Mouse (Mus musculus): ENCODE data around the gene Gprin2.
A peak's percentile ranks its signal among the peaks of the same experiment; 100 is the strongest.

Gprin2 gene

GRCm38 (mm10) chr14:34201231-34202035, at the start of gene Gprin2:
Gene Gprin2 (minus strand): TSS chr14:34201653.
- peak; percentile 47 for DNase-seq (ENCODE audit: extremely low spot score, low spot score)

- DNase-seq (ENCODE audit: extremely low spot score, low spot score) = no peak
Measured at GRCm38 (mm10) chr14:34240676-34241075, 39.2 kb upstream of the Gprin2 start.

- no peak for DNase-seq (ENCODE audit: extremely low spot score, low spot score)
Measured at GRCm38 (mm10) chr14:34240263-34240662, 38.8 kb upstream of the Gprin2 start.

GRCm38 (mm10) chr14:34234630-34235380, 33.4 kb upstream of the Gprin2 start:
- peak; percentile 69 for DNase-seq (ENCODE audit: extremely low spot score, low spot score)

GRCm38 (mm10) chr14:34233846-34234245, 32.4 kb upstream of the Gprin2 start:
- no peak for DNase-seq (ENCODE audit: extremely low spot score, low spot score)

- DNase-seq (ENCODE audit: extremely low spot score, low spot score) = no peak
Measured at GRCm38 (mm10) chr14:34232866-34233680, 31.6 kb upstream of the Gprin2 start.

GRCm38 (mm10) chr14:34232340-34232739, 30.9 kb upstream of the Gprin2 start:
- DNase-seq (ENCODE audit: extremely low spot score, low spot score) = no peak

- no peak for DNase-seq (ENCODE audit: extremely low spot score, low spot score)
Measured at GRCm38 (mm10) chr14:34228830-34229506, 27.5 kb upstream of the Gprin2 start.

GRCm38 (mm10) chr14:34227981-34228380, 26.5 kb upstream of the Gprin2 start:
- no peak for DNase-seq (ENCODE audit: extremely low spot score, low spot score)

- DNase-seq (ENCODE audit: extremely low spot score, low spot score) = no peak
Measured at GRCm38 (mm10) chr14:34226566-34226965, 25.1 kb upstream of the Gprin2 start.

- DNase-seq (ENCODE audit: extremely low spot score, low spot score) = no peak
Measured at GRCm38 (mm10) chr14:34225986-34226385, 24.5 kb upstream of the Gprin2 start.

- DNase-seq (ENCODE audit: extremely low spot score, low spot score) = no peak
Measured at GRCm38 (mm10) chr14:34223362-34223898, 22.0 kb upstream of the Gprin2 start.

- DNase-seq (ENCODE audit: extremely low spot score, low spot score) = no peak
Measured at GRCm38 (mm10) chr14:34221416-34222077, 20.1 kb upstream of the Gprin2 start.

- no peak for DNase-seq (ENCODE audit: extremely low spot score, low spot score)
Measured at GRCm38 (mm10) chr14:34220426-34220825, 19.0 kb upstream of the Gprin2 start.

GRCm38 (mm10) chr14:34219786-34220198, 18.3 kb upstream of the Gprin2 start:
- DNase-seq (ENCODE audit: extremely low spot score, low spot score) = no peak

- DNase-seq (ENCODE audit: extremely low spot score, low spot score) = no peak
Measured at GRCm38 (mm10) chr14:34219295-34219694, 17.8 kb upstream of the Gprin2 start, which contains the start of gene Syt15. Gene Syt15 (plus strand): TSS chr14:34219595.

GRCm38 (mm10) chr14:34215451-34216127, 14.1 kb upstream of the Gprin2 start:
- DNase-seq (ENCODE audit: extremely low spot score, low spot score) = no peak

GRCm38 (mm10) chr14:34209942-34210341, 8.5 kb upstream of the Gprin2 start:
- DNase-seq (ENCODE audit: extremely low spot score, low spot score) = no peak

- DNase-seq (ENCODE audit: extremely low spot score, low spot score) = no peak
Measured at GRCm38 (mm10) chr14:34209080-34209479, 7.6 kb upstream of the Gprin2 start.

- DNase-seq (ENCODE audit: extremely low spot score, low spot score) = no peak
Measured at GRCm38 (mm10) chr14:34208651-34209050, 7.2 kb upstream of the Gprin2 start.

All from neural tube, embryonic 10.5 days (tissue).